Mouse (Mus musculus): ENCODE data around the gene Cdh22.

The Cdh22 gene

DNA sequence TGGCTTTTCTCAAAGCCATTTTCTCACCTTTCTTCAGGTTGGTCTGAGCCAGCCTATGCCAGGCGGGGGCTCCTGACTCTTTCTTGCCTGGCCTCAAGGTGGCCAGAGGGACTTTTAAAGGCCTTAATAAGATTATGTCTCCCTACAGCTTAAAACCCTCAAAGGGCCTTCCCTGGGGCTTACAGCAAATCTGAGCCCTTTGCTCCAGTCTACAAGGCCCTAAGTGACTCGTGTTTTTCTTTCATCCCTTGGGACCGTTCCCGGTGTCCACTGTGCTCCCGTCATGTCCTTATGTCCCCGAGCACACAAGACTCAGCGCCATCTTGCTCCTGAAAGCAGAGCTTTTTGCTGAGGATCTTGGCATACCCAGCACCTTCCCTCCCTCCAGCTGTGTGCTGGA, 153.4 kb downstream of the Cdh22 start:
- no peak for DNase-seq (ENCODE audit: low spot score)

DNA sequence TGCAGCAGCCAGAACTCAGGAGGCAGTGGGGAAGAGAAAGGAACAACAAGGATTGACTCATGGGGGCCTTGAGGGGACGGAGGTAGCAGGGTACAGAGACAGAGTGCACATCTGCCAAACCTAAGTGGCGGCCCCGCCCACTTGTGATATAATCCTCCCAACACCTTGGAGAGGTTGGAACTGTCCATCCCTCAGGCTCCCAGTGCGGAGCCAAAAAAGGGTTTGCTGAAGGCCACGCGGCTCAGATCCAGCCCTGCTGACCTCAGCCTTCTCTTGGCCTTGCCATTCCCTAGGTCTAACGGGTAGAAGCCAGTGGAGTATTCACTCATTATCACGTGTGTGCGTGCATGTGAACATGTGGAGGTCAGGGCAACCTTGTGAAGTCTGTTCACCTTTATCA, 154.0 kb downstream of the Cdh22 start:
- DNase-seq (ENCODE audit: low spot score) = no peak

DNA sequence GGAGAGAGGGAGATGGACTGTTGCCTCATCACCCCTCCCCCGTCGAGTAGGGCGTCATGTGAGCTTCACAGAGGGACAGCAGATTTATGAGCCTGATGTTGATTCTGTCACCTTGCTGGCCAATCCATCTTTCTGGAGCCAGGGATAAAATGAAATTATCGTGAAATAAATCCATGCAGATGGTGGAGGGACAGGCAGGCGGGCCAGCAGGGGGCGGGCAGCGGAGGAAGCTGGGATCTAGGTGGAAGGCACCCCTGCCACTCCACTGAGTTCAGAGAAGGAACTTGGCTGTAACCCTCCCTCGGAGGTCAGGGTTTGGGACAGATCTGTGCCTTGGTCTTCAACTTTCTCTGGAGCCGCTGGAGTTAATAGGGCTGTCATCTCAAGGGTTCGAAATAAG, 156.0 kb downstream of the Cdh22 start:
- no peak for DNase-seq (ENCODE audit: low spot score)

DNA sequence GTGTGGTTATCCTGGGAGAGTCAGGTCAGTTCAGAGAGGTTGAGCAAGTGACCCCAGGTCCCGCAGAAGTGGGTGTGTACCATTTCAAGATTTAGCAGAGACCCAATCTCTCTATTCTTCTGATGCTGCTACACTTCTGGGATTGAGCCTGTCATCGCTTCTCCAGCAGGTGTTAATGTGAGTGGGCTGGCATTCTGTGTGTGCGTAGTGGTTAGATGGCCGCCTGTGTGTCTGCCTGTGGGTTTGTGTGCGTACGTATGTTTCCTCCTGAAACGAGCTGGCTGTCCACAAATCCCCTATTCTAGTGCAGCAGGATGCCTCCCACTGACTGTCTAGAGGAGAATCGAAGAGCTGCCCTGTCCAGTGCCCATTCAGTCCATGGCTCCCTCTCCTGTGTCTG, 156.6 kb downstream of the Cdh22 start:
- no peak for DNase-seq (ENCODE audit: low spot score)

DNA sequence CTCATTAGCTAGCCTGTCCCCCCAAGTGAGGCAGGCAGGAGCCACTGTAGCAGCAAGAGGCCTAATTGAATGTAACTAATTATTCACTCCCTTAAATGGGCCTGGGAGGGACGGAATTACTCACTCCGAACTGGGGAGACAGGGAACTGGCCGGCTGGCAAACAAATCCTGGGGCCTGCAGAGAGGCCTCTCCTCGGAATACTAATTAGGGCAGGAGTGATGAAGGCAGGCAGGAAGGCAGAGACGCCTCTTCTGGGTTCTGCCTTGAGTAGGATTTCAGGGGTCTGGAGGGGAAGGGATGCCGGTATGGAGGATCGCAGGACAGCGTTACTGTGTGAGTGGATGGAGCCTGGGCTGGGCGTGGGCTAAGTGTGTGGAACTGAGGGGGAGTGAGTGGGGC, 157.6 kb downstream of the Cdh22 start:
- no peak for DNase-seq (ENCODE audit: low spot score)

DNA sequence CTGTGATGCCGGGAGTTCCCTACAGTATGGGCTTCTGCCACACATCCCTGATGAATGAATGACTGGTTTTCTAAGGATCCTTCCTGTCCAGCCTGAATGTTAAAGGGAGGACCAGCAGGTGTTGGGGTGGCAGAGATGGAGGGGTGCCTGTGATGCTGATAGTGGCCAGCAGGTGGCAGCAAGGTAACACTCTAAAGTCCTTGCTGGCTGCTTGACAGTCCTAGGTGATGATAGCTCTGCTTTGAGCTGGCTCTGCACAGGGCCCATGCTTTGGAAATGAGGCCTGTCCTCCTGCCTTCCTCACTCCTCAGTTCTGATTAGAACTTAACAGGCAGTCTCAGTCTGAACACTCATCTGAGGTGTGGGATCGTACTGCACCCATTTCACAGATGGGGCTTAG, 159.7 kb downstream of the Cdh22 start:
- DNase-seq (ENCODE audit: low spot score) = peak; percentile 61

DNA sequence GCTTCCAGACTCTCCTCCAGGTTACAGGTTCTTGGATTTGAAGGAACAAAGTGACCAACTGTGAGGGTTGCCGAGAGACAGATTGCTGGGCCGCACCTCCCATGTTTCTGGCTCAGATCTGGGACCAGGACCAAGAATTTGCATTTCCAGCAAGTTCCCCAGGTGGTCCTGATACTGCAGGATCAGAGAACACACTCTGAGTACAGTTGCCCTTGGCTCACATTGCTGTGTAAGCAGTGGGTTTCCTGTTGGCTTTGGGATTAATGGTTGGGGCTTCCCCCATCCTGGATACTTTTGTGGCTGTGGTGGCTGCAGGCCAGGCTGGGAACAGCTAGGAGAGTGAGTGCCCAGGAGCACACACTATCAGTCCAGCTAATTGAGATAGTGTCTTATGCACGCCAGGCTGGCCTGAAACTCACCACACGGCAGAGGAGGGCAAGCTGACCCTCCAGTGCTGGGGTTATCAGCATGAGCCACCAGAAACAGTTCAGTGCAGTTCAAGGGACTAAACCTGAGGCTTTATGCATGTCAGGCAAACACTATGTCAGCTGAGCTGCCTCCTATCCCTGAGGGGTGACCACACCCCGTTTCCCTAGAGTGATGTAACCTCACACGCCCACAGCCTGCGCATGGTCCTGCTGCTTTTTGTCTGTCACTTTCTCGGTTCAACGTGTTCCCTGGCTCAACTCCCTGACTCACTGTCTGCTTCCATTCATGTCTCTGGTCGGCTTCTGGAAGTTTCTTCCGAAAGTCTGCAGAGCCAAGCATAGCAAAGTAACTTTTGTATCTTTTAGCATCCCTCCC, 160.4 kb downstream of the Cdh22 start:
- DNase-seq (ENCODE audit: low spot score) = no peak

DNA sequence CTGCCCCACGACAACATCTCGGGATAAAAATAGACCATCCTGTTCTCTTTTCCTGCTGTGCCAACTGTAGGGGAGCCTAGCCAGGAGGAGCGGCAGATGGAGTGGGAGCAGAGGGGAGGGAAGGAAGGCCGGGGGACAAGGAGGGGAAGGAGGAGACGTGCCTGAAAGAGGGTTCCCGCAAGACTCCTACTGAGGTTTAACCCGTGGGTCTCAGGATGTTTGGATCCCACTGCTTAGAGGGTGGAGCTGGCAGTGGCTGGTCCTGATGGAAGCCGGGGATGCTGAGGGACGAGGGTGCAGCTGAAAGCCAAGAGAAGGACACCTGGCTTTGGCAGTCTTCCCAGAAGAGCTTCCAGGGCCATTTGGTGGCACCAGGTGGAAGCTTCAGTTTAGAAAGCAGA, 161.3 kb downstream of the Cdh22 start:
- no peak for DNase-seq (ENCODE audit: low spot score)

DNA sequence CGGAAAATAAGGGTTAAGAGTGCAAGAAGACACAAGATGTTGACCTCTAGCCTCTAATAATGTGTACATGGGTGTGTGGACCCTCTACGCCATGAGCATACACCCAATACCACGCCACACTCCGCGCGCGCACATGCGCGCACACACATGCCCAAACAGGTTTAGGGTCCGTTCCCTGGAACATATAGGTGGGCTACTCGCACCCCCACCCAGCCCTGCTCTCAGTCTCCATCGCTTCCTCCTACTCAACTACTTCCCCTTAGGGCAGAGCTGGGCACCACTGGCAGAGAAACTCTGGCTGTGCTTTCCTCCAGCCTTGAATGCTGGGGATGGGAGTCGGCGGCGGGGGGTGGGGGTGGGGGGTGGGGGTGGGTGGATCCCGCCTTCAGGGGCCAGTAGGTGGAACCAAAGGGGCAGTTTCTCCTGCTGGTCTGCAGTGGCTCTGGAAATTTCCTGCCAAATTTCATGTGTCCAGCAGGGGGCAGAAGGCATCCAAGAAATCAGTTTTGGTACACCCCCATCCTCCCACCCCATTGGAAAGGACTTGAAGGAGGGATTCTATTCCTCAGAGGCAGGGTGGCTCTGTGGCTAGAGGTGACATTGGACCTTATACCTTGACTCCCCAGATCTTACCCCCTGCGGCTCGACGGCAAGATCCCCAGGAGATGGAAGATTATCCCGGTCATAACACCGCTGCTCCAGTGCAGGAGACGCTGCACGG, 164.4 kb downstream of the Cdh22 start:
- DNase-seq (ENCODE audit: low spot score) = no peak

DNA sequence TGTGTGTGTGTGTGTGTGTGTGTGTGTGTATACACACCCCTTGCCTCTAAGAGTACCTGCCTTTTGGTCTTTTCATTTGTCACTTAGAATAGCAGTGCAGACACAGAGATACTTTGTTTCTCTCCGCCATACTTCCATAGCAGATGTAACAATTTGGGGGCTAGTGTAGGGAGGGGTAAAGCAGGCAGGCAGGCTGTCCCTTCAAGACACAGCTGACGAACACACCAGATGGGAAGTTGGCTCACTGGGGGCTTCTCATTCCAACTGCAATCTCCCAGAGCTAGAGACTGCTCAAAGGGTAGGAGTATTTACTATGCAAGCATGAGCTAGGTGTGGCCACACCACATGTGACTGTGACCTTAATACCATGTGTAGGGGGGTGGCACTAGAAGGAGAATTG, 165.8 kb downstream of the Cdh22 start:
- DNase-seq (ENCODE audit: low spot score) = no peak

DNA sequence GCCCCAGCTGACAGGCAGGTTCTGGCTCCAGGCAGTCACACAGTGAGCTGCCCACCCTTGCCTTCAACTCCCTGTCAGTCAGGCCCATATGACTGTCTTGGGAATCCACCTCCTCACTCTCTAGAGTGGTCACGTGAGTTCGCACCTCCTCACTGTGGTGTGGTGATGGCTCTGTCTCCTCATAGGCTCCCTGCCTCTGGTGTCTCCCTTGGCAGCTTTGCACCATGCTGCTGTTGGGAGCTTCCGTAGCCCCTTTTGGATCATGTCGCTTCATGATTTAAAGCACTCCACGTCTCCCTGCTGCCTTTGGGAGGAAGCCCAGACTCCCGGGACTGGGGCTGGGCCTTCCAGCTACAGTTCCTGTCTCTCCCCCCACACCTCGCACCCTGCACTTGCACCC, 170.2 kb downstream of the Cdh22 start:
- DNase-seq (ENCODE audit: low spot score) = no peak

DNA sequence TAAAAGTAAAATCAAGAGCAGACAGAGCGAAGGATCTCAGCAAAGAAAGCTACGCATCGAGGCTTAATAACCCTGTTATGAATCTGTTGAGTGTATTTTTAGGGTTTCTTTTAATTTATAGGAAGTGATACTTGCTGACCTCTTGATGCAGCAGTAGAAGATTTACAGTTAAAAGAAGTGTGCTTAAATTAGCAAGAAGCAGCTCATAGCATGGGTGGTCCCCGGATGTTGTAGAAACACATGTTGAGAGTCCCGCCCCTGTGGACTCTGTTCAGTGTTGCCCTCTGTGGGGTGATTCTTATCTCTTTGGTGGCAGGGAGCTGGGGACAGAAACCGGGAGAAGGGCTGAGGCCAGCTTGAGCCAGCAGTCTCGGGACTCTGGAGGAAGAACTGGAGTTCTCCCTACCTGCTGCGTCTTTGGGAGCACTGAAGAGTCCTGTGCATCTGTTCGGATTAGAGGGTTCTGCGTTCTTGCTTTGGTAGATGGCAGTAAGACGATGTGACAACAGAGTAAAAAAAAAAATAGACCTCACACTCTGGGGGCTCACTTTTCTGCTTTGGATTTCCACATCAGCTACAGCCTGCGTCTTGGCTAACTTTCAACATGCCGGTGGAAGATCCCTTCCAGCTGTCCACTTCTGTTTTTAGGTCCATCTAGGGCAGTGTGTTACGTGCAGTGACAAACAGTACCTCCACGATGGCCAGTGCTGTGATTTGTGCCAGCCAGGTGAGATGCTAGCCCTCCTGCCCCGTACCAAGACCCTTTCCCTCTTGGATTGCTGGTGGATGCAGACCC, 172.8 kb downstream of the Cdh22 start:
- DNase-seq (ENCODE audit: low spot score) = no peak
